Mouse (Mus musculus) layer of hippocampus, postnatal 14 days (tissue): ENCODE results near the gene Cfb. TPM values are rescaled to one million over a fixed set of nuclear protein-coding genes. Genes with fewer than 3 reads are reported as not detected.

Experiments used
- DNase-seq, 2 experiments: peaks; one replicate each; pipeline ENCODE4 v3.0.0; 2021 to 2022; ENCODE audit warnings: low spot score in 2 of 2, mixed read lengths in 1 of 2
- total RNA-seq, 2 experiments: library from RNA; stranded (reverse); gene quantifications; 2 replicates each; pipeline ENCODE4 v1.2.3; 2021

The Cfb gene
- total RNA-seq, 2 experiments from 2014 or later = 0.23 TPM; not detected in 1

GRCm38 (mm10) chr17:34885615-34886014, 23.3 kb upstream of the Cfb start:
- DNase-seq = no peak

DNA sequence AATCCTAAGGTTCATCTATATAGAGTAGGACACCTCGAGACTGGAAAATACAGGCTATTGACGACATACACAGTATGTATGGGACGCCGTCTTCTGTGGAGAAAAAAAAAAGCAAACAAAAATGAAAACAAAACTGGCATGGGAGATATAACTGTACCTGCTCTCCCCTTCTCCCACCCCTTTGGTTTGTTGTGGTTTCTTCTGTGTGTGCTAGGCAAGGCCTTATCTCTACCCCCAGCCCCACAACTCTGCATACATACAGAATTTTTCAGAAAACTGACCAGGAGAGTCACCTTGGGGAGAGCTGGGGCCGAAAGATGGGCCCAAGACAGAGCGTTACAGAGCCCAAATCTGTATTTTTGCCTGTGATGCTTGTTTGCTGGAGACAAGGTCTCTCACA, 22.4 kb upstream of the Cfb start:
- no peak for DNase-seq

GRCm38 (mm10) chr17:34883332-34883731, 21.0 kb upstream of the Cfb start:
- no peak for DNase-seq

DNA sequence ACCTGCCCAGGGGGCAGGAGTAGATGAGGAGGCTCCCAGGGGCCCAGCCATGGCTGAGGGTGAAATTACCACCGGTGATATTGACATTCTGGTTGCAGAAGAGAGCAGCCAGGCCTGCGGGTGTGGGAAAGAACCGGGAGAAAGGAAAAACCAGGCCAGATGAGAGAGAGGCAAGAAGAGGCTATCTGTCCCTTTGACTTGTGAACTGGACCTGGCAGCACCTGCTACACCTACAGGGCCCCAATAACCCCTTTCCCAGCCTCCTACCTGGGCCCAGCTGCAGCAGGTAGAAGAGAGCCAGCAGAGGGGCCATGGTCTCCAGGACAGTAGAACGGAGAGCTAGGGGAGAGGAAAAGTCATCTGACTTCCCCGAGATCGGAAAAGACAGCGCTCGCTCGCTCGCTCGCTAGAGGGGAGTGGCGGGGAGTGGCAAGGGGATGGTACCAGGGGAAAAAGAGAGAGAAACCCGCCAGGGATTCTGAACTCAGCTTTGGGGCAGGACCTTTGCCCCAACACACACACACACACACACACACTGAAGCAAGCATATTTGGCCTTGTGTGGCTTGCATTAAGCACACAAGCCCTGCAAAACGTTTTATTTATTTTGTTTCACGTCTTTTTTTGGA, 19.5 kb upstream of the Cfb start, which contains the start of gene Gm20547:
Gene Gm20547, minus strand, starts transcription at position 360 of the 628 bp plus-strand sequence.
- no peak for DNase-seq

DNA sequence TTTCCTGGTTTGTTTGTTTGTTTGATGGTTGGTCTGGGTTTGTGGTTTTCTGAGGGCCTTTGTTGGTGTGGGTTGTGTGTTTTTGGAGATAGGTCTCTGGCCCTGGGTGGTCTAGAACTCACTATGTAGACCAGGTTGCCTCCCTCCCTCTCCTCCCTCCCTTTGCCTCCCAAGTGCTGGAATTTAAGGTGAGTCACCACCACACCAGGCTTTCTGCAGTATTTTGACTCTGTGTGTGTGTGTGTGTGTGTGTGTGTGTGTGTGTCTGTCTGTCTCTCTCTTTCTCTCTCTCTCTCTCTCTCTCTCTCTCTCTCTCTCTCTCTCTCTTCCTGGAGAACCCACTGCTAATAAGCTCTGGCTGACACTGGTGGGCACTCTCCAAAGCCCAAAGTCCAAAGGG, 18.8 kb upstream of the Cfb start:
- no peak for DNase-seq

DNA sequence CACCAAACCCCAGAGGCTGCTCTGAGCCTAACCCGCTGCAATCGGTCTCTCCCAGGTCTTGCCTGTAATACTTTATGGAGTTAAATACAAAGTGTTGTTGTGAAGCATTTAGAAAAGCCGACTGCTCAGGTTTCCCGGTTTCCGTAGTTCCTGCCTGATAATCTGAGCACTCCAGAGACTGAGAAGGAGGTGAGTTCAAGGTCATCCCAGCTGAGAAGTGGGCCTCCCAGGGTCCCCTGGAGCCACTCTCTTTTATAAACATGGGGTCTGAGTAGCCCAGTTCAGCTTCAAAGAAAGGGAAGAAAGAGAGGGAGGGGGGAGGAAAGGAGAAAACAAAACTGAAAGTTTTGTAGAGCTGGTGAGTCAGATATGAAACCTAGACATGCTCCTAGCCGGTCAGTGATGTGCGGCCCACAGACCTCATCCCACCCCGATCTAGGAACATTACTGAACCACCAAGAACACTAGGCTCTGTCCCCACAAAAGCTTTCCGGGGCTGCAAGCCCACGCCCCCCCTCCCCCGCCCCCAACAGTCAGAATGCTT, 17.1 kb upstream of the Cfb start, which contains the start of gene Zbtb12:
Gene Zbtb12, plus strand, starts transcription at position 148 of the 544 bp plus-strand sequence.
- DNase-seq = no peak

DNA sequence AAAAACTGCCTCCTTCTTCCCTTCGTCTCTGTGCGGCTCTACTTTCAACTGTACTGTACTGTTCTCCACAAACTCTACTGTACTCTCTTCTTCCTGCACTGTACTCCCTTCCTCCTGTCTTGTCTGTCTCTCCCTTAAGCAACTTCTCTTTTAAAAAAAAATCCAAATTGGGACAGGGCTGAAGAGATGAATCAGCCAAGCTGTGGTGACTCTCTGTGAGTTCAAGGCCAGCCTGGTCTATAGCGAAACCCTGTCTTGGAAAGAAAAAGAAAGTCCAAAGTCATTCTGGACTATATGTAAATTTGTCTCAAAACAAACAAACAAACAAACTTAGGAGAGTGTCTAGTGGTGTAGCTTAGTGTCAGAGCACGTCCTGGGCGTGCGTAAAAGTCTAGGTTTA, 12.0 kb upstream of the Cfb start:
- DNase-seq = no peak

GRCm38 (mm10) chr17:34865981-34866380, 3.7 kb upstream of the Cfb start:
- no peak for DNase-seq

DNA sequence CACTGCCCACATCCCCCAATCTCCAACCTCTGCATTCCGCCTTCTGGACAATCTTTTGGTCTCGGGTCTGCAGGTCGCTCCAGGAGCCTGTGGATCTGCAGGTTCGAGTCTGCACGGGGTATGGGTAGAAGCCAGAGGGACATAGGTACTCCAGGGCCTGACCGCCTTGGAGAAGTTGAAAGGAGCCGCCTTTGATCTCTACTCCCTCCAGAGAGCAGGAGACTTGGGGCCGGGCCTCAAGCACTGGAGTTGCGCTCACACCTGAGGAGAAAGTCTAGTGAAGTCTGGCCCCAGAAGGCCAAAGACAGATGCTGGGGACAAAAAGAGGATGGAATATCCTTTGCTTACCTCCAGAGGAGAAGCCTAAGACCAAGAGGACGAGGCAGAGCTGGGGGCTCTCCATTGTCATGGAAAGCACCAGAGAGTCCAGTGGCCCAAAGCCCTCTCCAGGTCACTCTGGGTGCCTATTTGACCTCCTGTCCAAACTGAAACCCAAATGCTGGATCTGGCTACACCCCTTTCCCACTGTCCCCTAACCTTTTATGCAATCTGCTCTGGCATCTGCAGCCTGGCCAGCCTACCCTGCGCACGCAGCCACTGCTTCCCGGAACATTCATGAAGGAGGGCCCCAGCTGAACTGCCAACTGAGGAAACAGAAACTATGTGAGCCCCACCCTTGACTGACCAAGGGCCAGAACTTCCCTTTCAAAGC, 458 bp downstream of the Cfb start:
- no peak for DNase-seq

DNA sequence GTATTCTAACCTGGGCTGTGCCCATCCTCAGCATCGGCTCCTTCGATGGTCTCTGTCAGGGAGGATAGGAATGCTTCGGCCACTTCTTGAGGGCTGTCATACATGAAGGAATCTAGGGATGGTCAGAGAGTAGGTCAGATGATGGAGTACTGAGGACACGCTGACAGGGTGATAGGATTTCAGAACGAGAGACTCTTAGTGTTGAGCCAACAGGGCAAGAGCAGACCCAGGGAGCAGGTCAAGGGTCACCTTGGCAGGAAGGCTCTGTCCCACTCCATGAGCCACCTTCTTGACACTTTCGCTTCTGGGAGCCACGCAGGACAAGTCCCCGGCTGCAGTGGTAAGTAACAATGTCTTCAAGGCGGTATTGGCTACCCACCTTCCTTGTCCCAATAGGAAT, 1.8 kb downstream of the Cfb start:
- DNase-seq = no peak

DNA sequence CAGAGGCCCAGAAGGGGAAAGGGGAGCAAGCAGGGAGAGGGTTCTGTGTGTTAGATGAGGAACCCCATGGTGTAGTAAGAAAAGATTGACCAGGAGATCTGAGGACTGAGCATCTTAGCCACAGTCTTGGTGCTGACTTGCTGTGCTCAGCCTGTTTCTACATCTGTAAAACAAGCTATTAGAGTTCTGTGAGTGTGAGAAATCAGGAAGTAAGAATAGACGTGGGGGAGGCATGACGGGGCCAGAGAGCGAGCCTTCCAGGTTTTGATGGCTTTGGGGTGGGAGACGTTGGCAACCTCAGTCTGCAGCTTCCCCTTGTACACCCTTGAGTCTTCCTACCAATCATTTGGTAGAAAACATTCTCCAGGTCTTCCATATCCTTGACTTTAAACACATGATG, 3.6 kb downstream of the Cfb start:
- DNase-seq = no peak

DNA sequence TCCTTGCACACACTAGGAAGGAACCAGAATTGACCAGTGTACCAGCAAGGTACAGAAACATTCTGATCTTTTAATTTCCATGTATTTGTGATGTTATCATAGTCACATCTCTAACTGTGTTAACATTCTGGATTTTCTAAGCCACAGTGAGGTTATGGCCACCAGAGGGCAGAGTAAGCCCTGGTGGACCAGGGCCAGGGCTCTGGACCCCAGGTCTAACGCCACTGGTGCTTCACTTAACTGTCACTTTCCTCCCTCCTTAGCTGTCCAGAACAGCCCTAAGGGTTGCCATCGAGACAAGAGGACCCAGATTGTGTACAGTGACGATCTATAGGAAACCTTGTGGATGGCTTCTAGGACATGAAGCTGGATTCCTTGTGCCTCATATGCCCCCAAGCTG, 6.5 kb downstream of the Cfb start:
- DNase-seq = peak; percentile 28 to 37

GRCm38 (mm10) chr17:34854761-34855160, 7.6 kb downstream of the Cfb start:
- DNase-seq = no peak

DNA sequence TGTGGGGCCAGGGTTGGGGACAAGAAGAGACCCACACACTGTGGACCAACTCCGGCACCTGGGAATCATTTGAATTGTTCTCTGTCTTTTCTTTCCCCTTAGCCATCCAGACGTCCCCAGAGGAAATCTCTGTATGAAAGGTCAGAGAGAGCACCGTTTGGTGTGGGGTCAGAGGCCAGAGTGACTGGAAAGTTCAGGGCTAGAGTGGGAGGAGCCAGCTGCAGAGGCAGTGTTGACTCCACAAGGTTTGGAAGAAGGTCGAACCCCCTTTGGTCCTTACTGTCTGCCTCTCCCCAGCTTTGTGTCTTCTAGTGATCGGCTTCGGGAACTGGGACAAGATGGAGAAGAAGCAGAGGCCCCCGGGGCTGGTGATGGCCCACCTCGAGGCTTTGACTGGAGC, 8.8 kb downstream of the Cfb start:
- DNase-seq = no peak

GRCm38 (mm10) chr17:34850517-34851125, 11.7 kb downstream of the Cfb start:
- no peak for DNase-seq

DNA sequence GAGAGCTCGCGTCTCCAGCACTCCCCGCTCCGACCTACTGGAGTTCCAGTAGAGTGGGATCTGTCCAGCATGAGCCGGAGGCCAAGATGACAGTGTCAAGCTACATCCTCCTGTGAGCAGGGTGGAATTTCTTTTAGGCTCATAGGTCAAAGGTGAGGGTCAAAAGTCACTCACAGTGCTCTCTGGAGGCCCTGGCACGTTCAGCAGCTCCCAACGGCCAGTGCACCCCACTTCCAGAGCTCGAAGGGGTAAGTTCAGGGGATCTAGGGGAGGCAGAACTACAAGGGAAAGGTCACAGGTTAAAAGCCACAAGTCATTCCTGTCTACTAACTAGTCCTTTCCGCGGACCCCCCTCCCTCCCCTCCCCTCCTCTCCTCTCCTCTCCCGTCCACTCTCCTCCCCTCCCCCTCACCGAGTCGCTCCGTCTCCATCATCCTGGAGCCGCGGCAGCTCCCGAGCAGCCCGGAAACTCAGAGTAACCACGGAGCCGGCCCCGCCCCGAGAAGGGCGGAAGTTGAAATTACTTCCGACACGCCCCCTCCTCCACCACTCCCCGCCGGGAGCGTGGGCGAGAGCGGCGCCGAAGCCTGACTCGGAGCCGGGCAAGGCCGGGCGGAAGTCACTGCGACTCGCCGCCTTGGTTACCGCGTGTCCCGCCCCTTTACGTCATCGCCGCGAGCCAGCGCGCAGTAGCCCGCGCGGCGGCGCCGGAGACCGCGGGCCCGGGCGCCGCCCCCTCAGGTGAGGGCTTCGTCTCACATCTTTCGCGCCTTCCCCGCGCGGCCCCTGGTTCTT, 12.4 kb downstream of the Cfb start, which contains the start of the genes Skiv2l and Nelfe:
Gene Skiv2l, minus strand, starts transcription at position 489 of the 795 bp plus-strand sequence.
Gene Nelfe, plus strand, starts transcription at position 670 of the 795 bp plus-strand sequence.
- DNase-seq = peak; percentile 96 to 98

DNA sequence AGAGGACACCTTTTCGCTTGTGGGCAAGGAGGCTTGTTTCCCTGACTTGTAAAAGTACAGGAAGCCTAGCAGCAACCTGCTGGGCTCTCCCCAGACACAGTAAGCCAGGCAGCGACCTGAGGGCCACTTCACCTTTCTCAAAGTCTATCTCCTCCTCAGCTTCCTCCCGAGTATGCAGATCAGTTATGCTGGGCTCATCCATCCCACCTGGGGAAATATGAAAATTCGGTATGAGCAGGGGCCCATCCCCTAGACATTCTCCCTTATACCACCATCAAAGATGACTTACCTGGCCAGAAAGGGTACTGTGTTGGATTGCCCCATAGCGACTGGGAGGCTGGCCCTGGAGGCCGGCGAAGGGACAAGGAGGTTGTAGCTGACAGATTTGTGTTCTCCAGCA, 14.7 kb downstream of the Cfb start:
- DNase-seq = no peak

DNA sequence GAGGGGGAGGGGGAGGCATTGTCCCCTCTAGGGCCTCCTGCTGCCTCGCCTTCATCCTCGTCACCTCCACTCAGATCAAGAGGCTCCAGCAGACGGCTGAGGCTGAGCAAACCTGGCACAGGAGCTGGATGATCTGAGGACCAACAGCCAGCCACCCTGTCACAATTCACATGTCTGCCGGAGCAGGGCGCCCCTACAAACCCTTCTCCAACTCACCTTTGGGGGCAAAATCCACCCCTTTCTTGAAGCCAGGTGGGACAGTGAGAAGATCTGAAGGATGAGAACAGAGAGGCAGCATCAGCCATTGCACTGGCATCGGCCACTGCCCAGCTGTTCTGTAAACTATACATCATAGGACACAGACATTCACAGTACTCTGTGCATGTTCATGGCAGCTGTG, 15.1 kb downstream of the Cfb start:
- DNase-seq = no peak

GRCm38 (mm10) chr17:34844884-34845283, 17.4 kb downstream of the Cfb start:
- DNase-seq = no peak

DNA sequence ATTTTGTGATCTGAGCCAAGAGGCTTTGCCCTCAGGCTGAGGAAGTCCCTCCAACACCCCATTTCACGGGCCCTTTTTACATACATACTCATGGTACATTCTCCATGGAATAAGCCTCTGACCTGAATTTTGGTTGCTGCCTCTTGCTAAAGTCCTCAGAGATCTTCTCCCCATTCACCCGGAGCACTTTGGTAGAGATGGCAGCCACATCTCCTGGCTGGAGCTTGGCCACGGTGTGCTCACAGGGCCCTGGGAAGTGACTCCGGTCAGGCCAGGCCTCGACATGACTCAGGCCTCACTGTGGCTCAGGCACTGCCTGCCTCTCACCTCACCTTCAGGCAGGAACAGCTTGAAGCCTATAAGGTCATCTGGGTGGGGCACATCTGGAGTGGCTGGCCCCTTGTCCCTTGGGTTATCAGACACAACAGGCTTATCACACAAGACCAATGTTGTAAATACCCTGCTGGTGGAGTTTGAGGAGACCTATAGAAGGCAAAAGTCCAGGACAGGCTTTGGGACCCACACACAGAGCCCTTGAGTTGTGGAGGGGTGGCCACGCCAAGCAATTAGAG, 21.5 kb downstream of the Cfb start:
- no peak for DNase-seq

DNA sequence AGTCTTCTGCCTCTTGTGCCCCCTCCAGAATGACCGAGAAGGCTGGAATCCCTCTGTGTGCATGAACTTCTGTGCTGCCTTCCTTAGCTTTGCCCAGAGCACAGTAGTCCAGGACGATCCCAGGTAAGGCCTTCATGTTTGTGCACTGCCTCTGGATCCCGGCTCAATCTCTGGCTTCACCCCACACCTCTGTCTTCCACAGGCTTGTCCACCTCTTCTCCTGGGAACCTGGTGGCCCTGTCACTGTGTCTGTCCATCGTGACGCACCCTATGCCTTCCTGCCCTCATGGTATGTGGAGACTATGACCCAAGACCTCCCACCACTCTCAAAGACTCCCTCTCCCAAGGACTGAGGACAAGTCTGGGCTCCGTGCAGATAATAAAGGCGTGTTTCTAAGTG, 23.5 kb downstream of the Cfb start:
- DNase-seq = no peak
